Mouse (Mus musculus) limb, embryonic 10.5 days (tissue): ENCODE measurements at regions not wholly inside any gene's neighbourhood (a gene's known extent, or its start where the extent isn't known, plus 50 kb on each side); places are given as distances from the start of the nearest gene placed in this dataset.
A peak's percentile ranks its signal among the peaks of the same experiment; 100 is the strongest.

Experiments used
- DNase-seq: peaks from one replicate; pipeline ENCODE4 v3.0.0-alpha.2; 2017; ENCODE audit warnings: low spot score
- H3K27ac ChIP-seq: fragments of 300-500 bp; sonication (generic); 2 replicates; pipeline ENCODE4 v1.5.1; 2016; ENCODE audit warnings: mild to moderate bottlenecking
- H3K27me3 ChIP-seq: fragments of 300-500 bp; sonication (generic); 2 replicates; pipeline ENCODE4 v1.6.1; 2016; ENCODE audit warnings: low read depth, mild to moderate bottlenecking; ENCODE audit not compliant: poor library complexity, severe bottlenecking
- H3K36me3 ChIP-seq: fragments of 300-500 bp; sonication (generic); 2 replicates; pipeline ENCODE4 v1.6.1; 2016; ENCODE audit warnings: mild to moderate bottlenecking, moderate library complexity
- H3K4me1 ChIP-seq: fragments of 300-500 bp; sonication (generic); 2 replicates; pipeline ENCODE4 v1.6.1; 2016
- H3K4me3 ChIP-seq: fragments of 300-500 bp; sonication (generic); 2 replicates; pipeline ENCODE4 v1.5.1; 2016; ENCODE audit warnings: mild to moderate bottlenecking, moderate library complexity
- H3K9me3 ChIP-seq: fragments of 300-500 bp; sonication (generic); replicated peaks from 2 replicates; pipeline ENCODE4 v1.6.1; 2016; ENCODE audit warnings: mild to moderate bottlenecking
- WGBS: fragments of 180-500 bp; shearing (Covaris S2); methylation state at CpG from one replicate; pipeline ENCODE4 v1.1.7; 2016; 5-methylcytosine and 5-hydroxymethylcytosine counted together

DNA sequence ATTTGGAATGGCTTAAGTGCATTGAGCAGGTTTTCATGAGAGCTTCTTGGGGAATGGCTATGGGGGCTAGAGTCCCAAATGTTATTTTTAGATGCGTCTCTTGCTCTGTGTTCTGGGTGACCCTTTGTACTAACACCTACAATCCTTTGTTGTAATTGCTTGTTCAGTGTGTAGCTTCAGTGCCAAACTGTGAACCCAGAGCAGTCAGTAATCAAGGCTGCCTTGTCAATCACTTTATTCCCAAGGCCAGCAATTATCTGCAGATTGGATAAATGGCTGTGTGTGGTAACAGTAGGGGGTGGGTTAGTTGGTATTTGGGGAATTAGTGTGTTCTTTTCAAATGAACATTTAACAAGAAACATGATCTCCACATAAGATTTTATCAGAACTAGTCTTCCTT is 390.4 kb downstream of the Poteg start:
- DNase-seq = no peak
- WGBS = 81% methylated on average over 1 of the region's 1 CpGs
- H3K27ac ChIP-seq = no peak overlapping the region

GRCm38 (mm10) chr8:27866468-27866995 is 419.1 kb downstream of the Poteg start:
- no peak for DNase-seq
- no peak overlapping the region for H3K4me3 ChIP-seq
- H3K27me3 ChIP-seq = no peaks in the 10 kb centered on the region
- H3K27ac ChIP-seq = no peak overlapping the region
- 76% methylated on average over 1 of the region's 1 CpGs for WGBS
- no peaks in the 10 kb centered on the region for H3K4me1 ChIP-seq
- no peaks in the 10 kb centered on the region for H3K9me3 ChIP-seq
- H3K36me3 ChIP-seq = no peaks in the 10 kb centered on the region

More for the DNA sequence above, 390.4 kb downstream of the Poteg start:
- Histone ChIP-seq H3K9me3 (no peaks in the 10 kb centered on the region), H3K4me3 (no peak overlapping the region), H3K27me3 (no peaks in the 10 kb centered on the region), H3K4me1 (no peaks in the 10 kb centered on the region), H3K36me3 (no peaks in the 10 kb centered on the region)

- no peak overlapping the region for H3K4me3 ChIP-seq
- H3K27ac ChIP-seq = no peak overlapping the region
- H3K9me3 ChIP-seq = no peaks in the 10 kb centered on the region
- H3K27me3 ChIP-seq = no peaks in the 10 kb centered on the region
- H3K4me1 ChIP-seq = no peaks in the 10 kb centered on the region
- no peak for DNase-seq
- 89% methylated on average over 7 of the region's 7 CpGs for WGBS
- no peaks in the 10 kb centered on the region for H3K36me3 ChIP-seq
Measured at GRCm38 (mm10) chr8:27868591-27868990, 421.1 kb downstream of the Poteg start.

DNA sequence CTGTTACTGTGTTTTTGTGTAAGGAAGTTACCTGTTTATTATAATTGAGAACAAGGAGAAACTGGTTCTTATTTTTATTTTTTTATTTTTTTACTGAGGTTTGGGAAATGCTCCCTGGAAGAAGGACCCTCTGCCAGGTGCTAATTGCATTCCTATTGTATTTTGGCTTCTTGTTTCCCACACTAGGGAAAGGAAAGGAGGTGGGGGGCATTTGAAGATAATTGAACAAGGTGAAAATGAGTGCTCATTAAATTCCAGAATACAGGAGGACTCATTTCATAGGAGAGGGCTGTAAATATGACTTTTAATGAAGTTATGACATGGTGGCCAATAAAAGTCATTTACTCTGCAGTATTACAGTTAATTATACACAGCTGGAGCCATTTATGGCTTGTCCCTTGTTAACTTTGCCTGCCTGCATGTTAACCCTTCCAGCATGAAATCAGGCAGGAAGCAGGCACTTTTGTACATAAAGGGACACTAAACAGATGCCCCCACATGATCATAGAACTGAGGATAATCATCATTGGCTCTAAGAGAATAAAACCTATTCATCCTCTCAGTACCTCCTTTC is 430.3 kb downstream of the Poteg start:
- H3K27ac ChIP-seq = 0 out of 2 replicates have a peak overlapping the region, but pooled peaks have one; percentile 0
- no peaks in the 10 kb centered on the region for H3K36me3 ChIP-seq
- 0 out of 2 replicates have a peak, but pooled peaks cover 7% of the 10 kb centered on the region for H3K27me3 ChIP-seq
- H3K4me3 ChIP-seq = no peak overlapping the region
- no peak for DNase-seq
- H3K4me1 ChIP-seq = peaks cover 24% of the 10 kb centered on the region
- no peaks in the 10 kb centered on the region for H3K9me3 ChIP-seq

DNA sequence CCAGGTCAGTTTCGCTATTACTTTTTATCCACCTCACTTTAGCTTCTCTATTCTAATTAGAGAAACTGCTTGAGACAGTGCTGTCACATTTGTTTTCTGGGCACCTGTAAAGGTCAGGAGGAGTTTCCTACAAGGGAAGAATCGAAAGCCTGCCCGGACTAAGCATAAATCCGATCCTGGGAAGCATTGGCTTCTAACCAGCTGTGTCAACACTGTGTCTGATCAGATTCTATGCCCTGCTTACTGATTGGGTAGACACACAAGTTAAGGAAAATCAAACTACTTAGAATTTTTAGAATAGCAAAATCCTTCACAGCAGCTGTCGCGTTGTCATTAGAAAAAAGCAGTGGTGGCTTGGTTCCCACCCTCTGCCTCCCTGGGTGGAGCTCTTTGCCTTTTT is 441.8 kb downstream of the Poteg start:
- no peaks in the 10 kb centered on the region for H3K36me3 ChIP-seq
- no peak for DNase-seq
- H3K27me3 ChIP-seq = no peaks in the 10 kb centered on the region
- H3K4me3 ChIP-seq = no peak overlapping the region
- H3K9me3 ChIP-seq = no peaks in the 10 kb centered on the region
- H3K4me1 ChIP-seq = peaks cover 3% of the 10 kb centered on the region; the same call in 1 of the 2 replicates
- H3K27ac ChIP-seq = no peak overlapping the region
- WGBS = 90% methylated on average over 6 of the region's 6 CpGs

DNA sequence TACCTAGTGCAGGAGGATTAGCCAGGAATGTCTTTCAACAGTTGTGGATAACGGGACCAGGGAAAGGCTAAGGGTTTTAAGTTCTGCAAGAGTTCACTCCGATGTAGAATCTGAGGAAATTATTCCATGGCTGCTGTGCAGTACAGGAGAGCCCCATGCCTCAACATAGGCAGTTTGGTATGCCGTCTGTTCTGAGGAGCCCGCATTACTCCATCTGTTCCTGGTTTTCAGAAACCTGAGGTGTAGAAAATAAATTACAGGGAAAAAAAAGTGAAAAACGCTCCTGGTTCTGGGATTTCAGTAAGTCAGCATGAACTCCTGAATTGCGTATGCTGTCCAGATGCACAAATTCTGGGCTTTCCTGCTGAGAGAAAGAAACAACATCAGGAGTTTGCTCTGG is 446.9 kb downstream of the Poteg start:
- H3K36me3 ChIP-seq = no peaks in the 10 kb centered on the region
- H3K4me3 ChIP-seq = no peak overlapping the region
- H3K4me1 ChIP-seq = peaks cover 13% of the 10 kb centered on the region
- no peaks in the 10 kb centered on the region for H3K27me3 ChIP-seq
- WGBS = 47% methylated on average over 6 of the region's 6 CpGs
- H3K9me3 ChIP-seq = no peaks in the 10 kb centered on the region
- no peak for DNase-seq
- H3K27ac ChIP-seq = no peak overlapping the region

- DNase-seq = no peak
- H3K27me3 ChIP-seq = no peaks in the 10 kb centered on the region
- H3K4me1 ChIP-seq = peaks cover 5% of the 10 kb centered on the region
- H3K9me3 ChIP-seq = no peaks in the 10 kb centered on the region
- no peak overlapping the region for H3K4me3 ChIP-seq
- H3K36me3 ChIP-seq = no peaks in the 10 kb centered on the region
- 71% methylated on average over 2 of the region's 2 CpGs for WGBS
- H3K27ac ChIP-seq = no peak overlapping the region
Measured at GRCm38 (mm10) chr8:27900115-27900514, 452.6 kb downstream of the Poteg start.

DNA sequence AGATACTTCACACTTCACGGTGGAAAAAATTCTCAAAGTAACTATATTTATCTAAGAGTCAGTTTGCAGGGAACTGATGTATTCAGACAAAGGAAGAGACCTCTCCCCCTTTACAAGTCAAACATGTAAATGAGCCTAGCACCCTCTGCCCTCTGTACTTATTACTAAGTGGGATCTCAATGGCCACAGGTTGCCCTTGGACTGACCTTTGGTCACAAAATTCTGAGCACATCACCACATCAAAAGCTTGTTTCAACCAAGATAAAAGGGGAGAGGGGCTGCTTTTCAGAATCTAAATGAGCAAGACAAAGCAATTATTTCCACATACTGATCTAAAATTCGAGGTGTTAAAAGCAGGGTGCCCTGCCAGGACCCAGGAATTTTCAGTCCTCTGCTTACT is 456.3 kb downstream of the Poteg start:
- no peaks in the 10 kb centered on the region for H3K36me3 ChIP-seq
- no peak for DNase-seq
- peaks cover 4% of the 10 kb centered on the region; the same call in 1 of the 2 replicates for H3K4me1 ChIP-seq
- no peaks in the 10 kb centered on the region for H3K9me3 ChIP-seq
- H3K4me3 ChIP-seq = no peak overlapping the region
- WGBS = 40% methylated on average over 2 of the region's 2 CpGs
- H3K27me3 ChIP-seq = no peaks in the 10 kb centered on the region
- H3K27ac ChIP-seq = no peak overlapping the region

- H3K4me3 ChIP-seq = no peak overlapping the region
- no peaks in the 10 kb centered on the region for H3K27me3 ChIP-seq
- 41% methylated on average over 2 of the region's 2 CpGs for WGBS
- H3K36me3 ChIP-seq = no peaks in the 10 kb centered on the region
- no peaks in the 10 kb centered on the region for H3K9me3 ChIP-seq
- H3K27ac ChIP-seq = no peak overlapping the region
- H3K4me1 ChIP-seq = peaks cover 9% of the 10 kb centered on the region; the same call in 1 of the 2 replicates
- DNase-seq = no peak
Measured at GRCm38 (mm10) chr8:27909347-27909945, 462.0 kb downstream of the Poteg start.

DNA sequence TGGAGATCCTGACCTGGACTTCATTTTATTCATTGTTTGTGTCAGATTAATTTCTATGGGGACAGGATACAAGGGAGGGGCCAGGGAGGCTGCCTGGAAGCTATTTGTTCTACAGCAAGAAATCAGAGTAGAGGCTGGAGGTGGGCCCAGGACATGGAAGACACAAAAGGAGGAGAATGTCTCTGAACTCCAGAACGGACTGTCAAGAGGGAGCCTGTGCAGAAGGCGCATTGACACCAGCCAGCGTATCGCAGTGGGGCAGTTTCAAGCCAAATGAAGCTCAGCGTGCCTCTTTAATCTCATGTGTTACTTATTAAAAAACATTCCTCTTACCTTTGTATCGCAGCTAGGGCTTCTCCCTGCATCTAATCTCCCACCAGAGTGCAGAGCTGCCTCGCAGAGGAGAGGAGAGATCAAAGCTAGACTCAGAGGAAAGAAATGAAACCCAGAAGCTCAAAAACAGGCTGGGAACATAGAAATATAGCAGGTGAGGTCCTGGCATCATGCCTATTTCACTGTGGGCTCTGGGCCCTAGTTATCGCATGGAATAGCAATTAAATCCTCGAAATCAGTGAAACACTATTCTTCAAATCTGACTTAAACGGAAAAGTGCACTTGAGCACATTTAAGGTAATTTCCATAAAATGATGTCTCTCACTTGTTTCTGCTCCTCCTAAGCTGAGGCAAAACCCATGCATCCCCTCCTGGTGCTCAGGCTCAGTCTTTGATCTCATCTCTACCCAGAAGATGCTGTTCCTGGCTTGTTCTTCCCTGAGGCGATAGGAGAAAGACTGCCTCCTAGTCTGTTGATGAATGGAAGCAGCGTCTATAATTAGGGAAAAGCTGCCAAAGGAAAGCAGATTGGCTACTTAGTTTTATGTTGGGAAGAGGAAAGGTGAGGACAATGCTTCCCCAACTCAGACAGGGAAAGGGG is 491.4 kb downstream of the Poteg start:
- H3K9me3 ChIP-seq = no peaks in the 10 kb centered on the region
- H3K4me3 ChIP-seq = no peak overlapping the region
- WGBS = 44% methylated on average over 12 of the region's 12 CpGs
- H3K4me1 ChIP-seq = peaks cover 12% of the 10 kb centered on the region
- H3K27me3 ChIP-seq = no peaks in the 10 kb centered on the region
- H3K27ac ChIP-seq = no peak overlapping the region
- peak; percentile 27 for DNase-seq
- no peaks in the 10 kb centered on the region for H3K36me3 ChIP-seq

GRCm38 (mm10) chr8:27955000-27955399 is 507.5 kb downstream of the Poteg start:
- Histone ChIP-seq H3K36me3 (no peaks in the 10 kb centered on the region), H3K9me3 (no peaks in the 10 kb centered on the region), H3K27me3 (no peaks in the 10 kb centered on the region), H3K27ac (no peak overlapping the region), H3K4me1 (no peaks in the 10 kb centered on the region), H3K4me3 (no peak overlapping the region)
- DNase-seq = no peak

DNA sequence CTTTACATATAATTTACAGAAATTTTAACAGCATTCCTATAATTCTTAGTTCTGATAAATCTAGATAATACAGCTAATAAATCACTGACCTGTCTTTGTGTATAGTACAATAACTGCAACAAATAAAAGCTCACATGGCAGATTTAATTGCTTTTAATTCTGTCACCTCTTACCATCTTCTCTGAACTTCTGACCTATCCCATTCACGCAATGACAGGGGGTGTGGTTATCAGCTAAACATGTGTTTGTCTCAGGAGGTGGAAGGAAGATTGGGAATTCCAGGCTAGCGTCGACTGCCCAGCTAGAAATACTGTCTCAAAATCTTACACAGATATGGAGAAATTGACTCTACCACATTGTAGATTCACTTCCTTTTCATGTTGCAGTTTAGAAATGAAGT is 533.5 kb downstream of the Poteg start:
- no peak overlapping the region for H3K4me3 ChIP-seq
- H3K4me1 ChIP-seq = no peaks in the 10 kb centered on the region
- no peaks in the 10 kb centered on the region for H3K36me3 ChIP-seq
- H3K9me3 ChIP-seq = no peaks in the 10 kb centered on the region
- 57% methylated on average over 3 of the region's 3 CpGs for WGBS
- no peaks in the 10 kb centered on the region for H3K27me3 ChIP-seq
- no peak overlapping the region for H3K27ac ChIP-seq
- DNase-seq = no peak

- no peak overlapping the region for H3K27ac ChIP-seq
- no peaks in the 10 kb centered on the region for H3K4me1 ChIP-seq
- no peaks in the 10 kb centered on the region for H3K36me3 ChIP-seq
- H3K4me3 ChIP-seq = no peak overlapping the region
- no peak for DNase-seq
- H3K9me3 ChIP-seq = no peaks in the 10 kb centered on the region
- WGBS = 84% methylated on average over 5 of the region's 5 CpGs
- H3K27me3 ChIP-seq = no peaks in the 10 kb centered on the region
Measured at GRCm38 (mm10) chr8:27981769-27982168, 534.3 kb downstream of the Poteg start.
